Mouse (Mus musculus): ENCODE data around the gene Ncaph2. TPM values are rescaled to one million over a fixed set of nuclear protein-coding genes. Genes with fewer than 3 reads are reported as not detected.

The Ncaph2 gene
- polyA plus RNA-seq, 3 experiments from 2014 or later, result 145 to 237 (median 180) TPM

DNA sequence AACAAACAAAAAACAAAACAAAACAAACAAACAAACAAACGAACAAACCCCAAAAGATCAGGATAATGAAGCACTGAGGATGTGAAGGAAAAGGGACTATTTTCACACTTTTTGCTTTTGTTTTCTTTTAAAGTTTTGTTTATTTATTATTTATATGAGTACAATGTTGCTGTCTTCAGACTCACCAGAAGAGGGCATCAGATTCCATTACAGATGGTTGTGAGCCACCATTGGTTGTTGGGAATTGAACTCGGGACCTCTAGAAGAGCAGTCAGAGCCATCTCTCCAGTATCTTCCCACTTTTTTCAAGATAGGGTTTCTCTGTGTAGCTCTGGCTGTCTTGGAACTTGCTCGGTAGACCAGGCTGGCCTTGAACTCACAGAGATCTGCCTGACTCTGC lies 12.2 kb upstream of the Ncaph2 start:
- no peak for ATAC-seq

- ATAC-seq, result no peak
These were observed 5.1 kb upstream of the Ncaph2 start for GRCm38 (mm10) chr15:89350447-89350846.

DNA sequence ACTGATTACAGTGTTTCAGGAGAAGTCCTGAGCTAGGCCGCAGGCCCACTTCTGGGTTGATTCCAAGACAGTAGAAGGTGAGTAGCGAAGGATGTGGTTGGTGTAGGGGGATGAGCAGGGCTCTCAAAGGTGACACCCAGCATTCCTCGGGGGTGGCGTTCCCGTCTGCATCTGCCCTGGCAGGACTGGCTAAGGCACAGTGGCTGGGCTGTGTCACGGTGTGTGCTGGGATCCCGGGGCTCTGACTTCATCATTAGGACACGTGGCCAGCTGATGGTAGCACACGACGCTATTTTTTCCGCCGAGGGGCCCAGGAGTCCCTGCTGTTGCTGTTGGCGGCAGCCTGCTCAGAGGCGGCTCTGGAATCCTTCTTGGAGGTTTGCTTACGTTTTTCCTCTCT lies 4.2 kb upstream of the Ncaph2 start:
- ATAC-seq, result no peak

GRCm38 (mm10) chr15:89352054-89352453 lies 3.5 kb upstream of the Ncaph2 start:
- ATAC-seq, result no peak

- ATAC-seq, result no peak
These were observed 2.7 kb upstream of the Ncaph2 start for GRCm38 (mm10) chr15:89352795-89353194.

GRCm38 (mm10) chr15:89353837-89354236 lies 1.7 kb upstream of the Ncaph2 start:
- ATAC-seq, result no peak

GRCm38 (mm10) chr15:89354455-89354854 lies 1.1 kb upstream of the Ncaph2 start:
- no peak for ATAC-seq

DNA sequence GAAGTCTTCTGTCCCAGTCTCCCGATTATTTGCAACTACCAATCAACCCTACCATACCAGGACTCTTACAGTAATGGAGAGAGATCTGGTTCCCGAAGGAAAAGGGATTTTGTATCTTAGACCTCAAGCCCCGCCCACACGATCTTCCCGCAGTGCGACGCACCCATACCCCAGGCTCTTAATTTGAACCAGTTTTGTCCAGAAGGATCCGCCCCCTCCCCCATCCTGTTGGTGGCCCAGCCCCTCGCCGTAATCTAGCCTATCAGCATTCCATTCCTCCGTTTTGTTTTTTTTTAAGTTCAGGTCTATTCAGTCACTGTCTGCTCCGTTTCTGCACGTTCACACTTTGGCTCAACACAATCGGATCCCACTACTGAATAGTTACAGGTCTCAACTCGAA lies 853 bp downstream of the Ncaph2 start:
- no peak for ATAC-seq

GRCm38 (mm10) chr15:89358784-89359183 lies 3.3 kb downstream of the Ncaph2 start:
- no peak for ATAC-seq

DNA sequence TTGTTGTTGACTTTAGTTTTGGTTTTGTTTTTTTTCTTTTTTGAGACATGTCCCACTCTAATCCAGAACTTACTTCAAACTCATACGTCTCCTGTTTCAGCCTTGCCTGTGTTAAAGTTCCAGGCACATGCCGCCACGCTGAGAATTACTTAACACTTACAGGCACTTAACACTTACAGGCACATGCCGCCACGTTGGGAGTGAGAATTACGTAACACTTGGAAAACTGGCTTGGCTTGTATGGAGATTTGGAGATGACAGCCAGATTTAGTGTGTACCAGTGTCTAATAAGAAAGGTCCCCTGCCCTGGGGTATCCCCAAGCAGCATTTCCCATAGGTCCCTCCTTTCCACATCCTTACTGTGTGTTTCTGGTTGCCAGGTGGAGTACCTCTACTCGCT lies 7.5 kb downstream of the Ncaph2 start:
- ATAC-seq, result no peak

DNA sequence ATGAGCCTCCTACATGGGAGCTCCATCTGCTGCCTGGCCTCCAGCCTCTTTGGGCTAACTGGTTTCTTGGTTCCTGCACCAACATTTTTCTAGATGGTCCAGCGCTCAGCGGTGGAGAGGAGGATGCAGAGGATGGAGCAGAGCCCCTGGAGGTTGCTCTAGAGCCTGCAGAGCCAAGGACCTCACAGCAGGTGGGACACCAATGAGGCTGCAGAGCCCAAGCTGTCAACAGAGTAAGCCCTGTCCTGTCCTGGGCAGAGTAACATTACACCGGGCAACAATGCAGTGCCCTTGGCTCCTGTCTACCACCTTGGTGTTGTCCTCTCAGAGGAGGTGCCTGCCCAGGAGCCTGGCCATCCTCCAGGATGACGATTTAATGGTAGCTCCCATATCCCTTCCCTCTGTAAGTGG lies 9.6 kb downstream of the Ncaph2 start:
- ATAC-seq, result no peak

DNA sequence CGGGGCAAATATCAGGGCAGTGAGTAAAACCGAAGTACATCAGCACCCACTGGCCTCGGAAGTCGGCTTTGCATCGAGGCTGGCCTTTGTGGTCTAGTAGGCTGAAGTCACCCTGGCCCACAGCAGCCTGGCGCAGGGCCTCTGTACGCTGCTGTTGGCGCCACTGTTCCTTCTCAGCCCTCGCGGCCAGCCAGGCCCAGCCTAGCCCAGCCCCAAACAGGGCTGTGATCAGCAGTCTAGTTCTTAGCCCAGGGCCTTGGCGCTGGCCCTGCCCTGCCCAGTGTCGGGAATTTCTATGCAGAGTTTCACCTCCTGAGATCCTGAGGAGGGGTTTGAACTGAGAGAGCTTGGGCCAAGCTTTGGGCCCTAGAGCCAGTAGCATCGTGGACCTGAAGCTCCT lies 16.5 kb downstream of the Ncaph2 start:
- ATAC-seq, result no peak

DNA sequence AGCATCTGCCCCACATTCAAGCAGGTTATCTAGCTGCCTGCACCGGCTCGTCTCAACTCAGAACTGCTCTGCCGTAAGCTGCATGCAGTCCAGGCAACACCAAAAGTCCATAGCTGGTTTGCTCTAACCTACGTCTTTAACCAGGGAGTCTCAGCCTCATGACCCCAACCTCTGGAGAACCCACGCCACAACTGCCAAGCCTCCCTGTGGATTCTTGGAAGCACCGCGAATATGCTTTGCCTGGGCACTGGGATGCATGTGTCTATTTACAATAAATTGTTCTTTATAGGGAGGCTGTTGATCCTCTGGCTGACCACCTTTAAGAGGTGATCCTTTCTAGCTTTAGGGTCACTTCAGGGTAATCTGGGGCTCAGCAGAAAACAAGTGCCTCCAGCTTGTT lies 17.0 kb downstream of the Ncaph2 start:
- no peak for ATAC-seq

- peak; percentile 90 for ATAC-seq
These were observed 17.7 kb downstream of the Ncaph2 start for GRCm38 (mm10) chr15:89373027-89373761.

- peak; percentile 66 for ATAC-seq
These were observed 18.3 kb downstream of the Ncaph2 start, which contains the start of gene Sco2 for GRCm38 (mm10) chr15:89373762-89374248. TSS of gene Sco2 (minus strand) at chr15:89373846.

DNA sequence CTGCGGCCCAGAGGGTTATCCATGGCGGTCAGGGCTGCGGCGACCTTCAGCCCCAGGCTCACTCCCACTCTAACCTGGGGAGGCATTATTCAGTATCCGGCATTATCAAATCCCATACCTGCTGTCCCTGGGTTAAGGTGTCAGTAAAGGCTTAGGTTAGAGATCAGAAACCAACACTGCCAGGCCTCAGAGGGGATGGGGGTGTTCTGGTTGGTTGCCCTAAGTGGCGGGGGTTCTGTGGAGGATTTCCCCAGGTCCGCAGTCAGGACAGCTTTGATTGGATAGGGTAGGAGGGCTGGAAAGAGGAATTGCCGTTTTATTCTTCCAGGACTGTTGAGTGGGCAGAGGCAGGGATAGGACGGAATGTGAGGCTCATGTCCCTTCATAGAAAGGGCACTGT lies 18.8 kb downstream of the Ncaph2 start:
- ATAC-seq, result no peak

DNA sequence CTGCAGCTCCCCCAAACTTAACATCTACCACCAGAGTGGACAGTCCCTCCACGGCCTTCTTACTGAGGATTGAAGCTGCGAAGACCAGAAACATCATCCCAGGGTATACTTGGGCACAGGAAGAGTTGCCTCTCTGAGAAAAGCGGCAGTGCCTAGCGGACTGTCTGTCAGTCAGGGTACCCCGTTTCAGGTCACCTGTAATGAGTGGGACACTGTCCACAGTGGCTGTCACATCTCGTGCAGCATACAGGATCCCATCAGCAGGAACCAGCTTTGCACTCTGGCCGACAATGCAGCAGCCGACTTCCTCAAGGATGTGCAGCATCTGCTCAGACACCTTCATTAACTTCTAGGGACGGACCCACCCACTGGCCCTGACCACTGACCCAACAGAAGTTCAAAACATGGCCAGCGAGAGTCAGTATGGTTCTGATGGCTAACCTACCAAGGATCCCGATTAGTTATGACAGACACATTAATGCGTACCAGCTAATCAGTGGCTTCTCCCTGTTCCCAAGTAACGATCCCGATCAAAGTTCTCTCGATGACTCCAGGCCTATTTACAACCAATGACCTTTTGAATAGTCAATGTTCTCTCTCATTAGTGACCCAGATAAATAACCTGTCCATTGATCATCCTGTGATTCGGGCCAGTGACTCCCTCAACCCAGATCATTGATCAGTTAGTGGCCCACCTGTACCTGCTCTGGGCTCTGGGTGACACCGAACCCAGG lies 19.4 kb downstream of the Ncaph2 start:
- no peak for ATAC-seq

DNA sequence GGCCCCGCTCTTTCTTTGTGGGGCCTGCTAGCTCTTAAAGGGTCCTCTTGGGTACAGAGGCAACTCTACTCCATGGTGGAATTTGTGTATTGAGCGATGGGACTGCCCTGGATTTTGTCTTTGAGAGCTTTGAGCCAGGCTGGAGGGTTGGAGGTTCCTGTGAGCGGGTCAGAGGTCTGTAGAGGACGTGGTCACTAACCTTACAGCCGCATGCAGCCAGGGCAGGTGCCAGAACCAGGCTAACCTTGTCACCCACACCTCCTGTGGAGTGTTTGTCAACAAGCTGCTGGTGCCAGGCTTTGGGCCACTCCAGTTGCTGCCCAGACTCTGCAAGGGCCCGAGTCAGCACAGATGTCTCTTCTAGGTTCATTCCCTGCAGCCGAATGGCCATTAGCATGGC lies 20.5 kb downstream of the Ncaph2 start:
- ATAC-seq, result no peak

DNA sequence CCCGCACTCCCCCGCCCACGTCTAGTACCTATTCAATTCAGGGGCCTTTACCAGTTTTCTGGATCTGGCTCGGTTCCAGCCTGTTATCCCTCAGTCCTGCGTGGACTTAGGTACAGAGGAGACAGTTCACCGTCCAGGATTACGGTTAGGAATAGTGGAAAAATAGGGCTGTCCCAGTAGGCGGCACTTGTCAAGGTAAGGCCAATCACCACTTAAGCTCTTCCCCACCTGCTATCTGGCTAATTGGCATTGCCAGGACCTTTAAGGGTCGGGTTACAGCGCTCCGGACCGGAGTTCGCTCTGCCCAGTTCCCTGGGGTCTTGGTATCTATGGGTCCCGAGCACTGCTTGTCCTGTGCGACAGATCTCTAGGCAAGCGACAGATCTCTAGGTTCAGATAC lies 21.4 kb downstream of the Ncaph2 start, which contains the start of gene Tymp:
Gene Tymp, minus strand, starts transcription at position 83 of the 400 bp plus-strand sequence.
- ATAC-seq, result no peak

- no peak for ATAC-seq
These were observed 21.8 kb downstream of the Ncaph2 start for GRCm38 (mm10) chr15:89377362-89377761.

DNA sequence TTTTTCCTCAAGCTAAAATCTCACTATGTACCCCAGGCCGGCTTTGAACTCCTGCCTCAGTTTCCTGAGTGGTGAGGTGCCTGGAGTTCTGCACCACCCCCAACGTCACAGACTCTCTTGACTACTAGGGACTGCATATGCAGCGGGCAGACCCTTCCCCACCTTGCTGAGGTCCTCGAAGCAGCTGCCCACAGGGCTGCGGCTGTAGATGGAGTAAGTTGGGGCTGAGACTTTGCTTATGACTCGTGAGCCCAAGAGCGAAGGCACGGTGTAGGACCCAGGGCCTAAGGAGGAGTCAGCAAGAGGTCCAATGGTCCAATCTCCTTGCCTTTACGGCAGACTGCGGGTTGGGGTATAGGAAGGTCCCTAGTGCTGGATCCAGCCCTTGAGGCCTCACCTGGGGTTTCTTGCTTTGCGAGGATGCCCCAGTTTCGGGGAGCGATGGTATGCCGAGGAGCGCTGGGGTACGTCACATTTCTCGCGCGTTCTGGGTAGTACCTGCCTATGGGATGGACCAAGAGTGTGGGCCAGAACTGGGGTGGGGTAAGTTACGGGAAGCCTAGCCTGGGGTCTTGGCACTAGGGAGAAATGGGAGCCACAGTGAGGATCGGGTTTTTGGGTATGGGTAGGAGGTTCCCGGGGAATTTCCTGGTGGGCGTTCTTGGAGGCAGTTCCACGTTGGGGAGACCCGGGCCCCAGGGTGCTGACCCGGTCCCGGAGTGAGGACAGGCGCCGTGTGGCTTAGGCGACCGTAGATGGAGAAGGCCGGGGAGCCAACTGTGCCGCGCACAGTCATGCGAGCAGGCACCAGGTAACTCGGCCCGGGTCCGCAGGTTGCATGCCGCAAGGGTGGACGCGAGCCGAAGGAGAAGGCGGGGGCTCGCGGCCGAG lies 22.7 kb downstream of the Ncaph2 start:
- no peak for ATAC-seq

GRCm38 (mm10) chr15:89378831-89379401 lies 23.4 kb downstream of the Ncaph2 start, which contains the start of gene Odf3b:
TSS of gene Odf3b (minus strand) at chr15:89379282.
- ATAC-seq, result no peak
